Mouse (Mus musculus) hematopoietic stem cell, adult 5-6 weeks (primary cell): Measurements from ENCODE around the gene Gca. TPM values are rescaled to one million over a fixed set of nuclear protein-coding genes. Genes with fewer than 3 reads are reported as not detected.

Source experiments
- ATAC-seq, 2 experiments: fragments of 125-278 bp in 1 of 2; replicated peaks in 1 of 2; 2 replicates each; pipeline ENCODE4 v1.8.0; 2016 to 2017; ENCODE audit warnings: inconsistent platforms in 2 of 2, mild to moderate bottlenecking in 2 of 2, moderate number of reproducible peaks in 2 of 2, low read depth in 1 of 2, moderate TSS enrichment in 1 of 2; ENCODE audit not compliant: low FRiP score in 2 of 2, poor library complexity in 2 of 2, severe bottlenecking in 2 of 2, insufficient read depth in 1 of 2, low TSS enrichment in 1 of 2
- total RNA-seq: library from RNA; stranded (forward); fragments of 172-1452, 232-1000 nt; gene quantifications from 2 replicates; pipeline ENCODE4 v1.2.3, GENCODE M21; 2017

Gca gene
- total RNA-seq, 1 experiment from 2014 or later, result 7.3 TPM

DNA sequence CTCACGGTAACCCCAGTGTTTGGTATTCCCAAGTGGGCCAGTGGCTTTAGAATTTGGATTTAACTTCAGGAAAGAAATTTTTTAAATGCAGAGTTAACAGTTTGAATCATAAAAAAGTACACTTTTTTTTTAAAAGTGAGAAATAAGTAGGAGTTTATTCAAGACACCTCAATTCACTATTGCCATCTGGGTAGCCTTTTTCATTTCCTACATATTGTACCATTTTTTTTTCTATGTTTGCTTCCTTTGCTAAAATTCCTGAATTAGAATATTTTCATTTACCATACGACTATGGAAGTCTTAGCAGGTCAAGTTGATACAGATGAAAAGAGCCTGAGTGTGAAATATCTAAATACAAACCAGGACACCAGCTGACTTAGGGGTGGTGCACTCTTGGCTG, 79.0 kb downstream of the Gca start:
- ATAC-seq, result no peak

Other genes starting within 250 kb of the Gca start
- not detected in 2 replicates for gene Gcg, start 180.6 kb upstream of the Gca start, total RNA-seq
- 2.2 and 13.9 TPM in 2 replicates for gene Fap, start 90.2 kb upstream of the Gca start, total RNA-seq
- 41.0 and 42.6 TPM in 2 replicates for gene Ifih1, start 18.0 kb upstream of the Gca start, total RNA-seq